Mouse (Mus musculus) layer of hippocampus, adult 11-12 months (tissue): ENCODE data around the gene Retsat.

ENCODE experiments used
- DNase-seq: peaks from one replicate; pipeline ENCODE4 v3.0.0; 2022; ENCODE audit warnings: low spot score

The Retsat gene

GRCm38 (mm10) chr6:72590111-72590510 lies 8.2 kb upstream of the Retsat start:
- no peak for DNase-seq

- DNase-seq: peak; percentile 27
Measured at GRCm38 (mm10) chr6:72593011-72593803, 5.1 kb upstream of the Retsat start.

- DNase-seq: no peak
Measured at GRCm38 (mm10) chr6:72593914-72594313, 4.4 kb upstream of the Retsat start.

GRCm38 (mm10) chr6:72597083-72597874 lies 996 bp upstream of the Retsat start:
- DNase-seq: peak; percentile 43

- DNase-seq: peak; percentile 53
Measured at GRCm38 (mm10) chr6:72598791-72599557, 699 bp downstream of the Retsat start.

- no peak for DNase-seq
Measured at GRCm38 (mm10) chr6:72600216-72600615, 1.9 kb downstream of the Retsat start.

GRCm38 (mm10) chr6:72600771-72601170 lies 2.5 kb downstream of the Retsat start:
- DNase-seq: no peak

GRCm38 (mm10) chr6:72601732-72602131 lies 3.5 kb downstream of the Retsat start:
- DNase-seq: peak; percentile 86

- no peak for DNase-seq
Measured at GRCm38 (mm10) chr6:72604066-72604465, 5.8 kb downstream of the Retsat start.

GRCm38 (mm10) chr6:72607060-72607459 lies 8.8 kb downstream of the Retsat start:
- no peak for DNase-seq

- no peak for DNase-seq
Measured at GRCm38 (mm10) chr6:72607676-72608075, 9.4 kb downstream of the Retsat start.

- no peak for DNase-seq
Measured at GRCm38 (mm10) chr6:72608662-72609184, 10.4 kb downstream of the Retsat start.

GRCm38 (mm10) chr6:72610261-72610660 lies 12.0 kb downstream of the Retsat start:
- DNase-seq: no peak

GRCm38 (mm10) chr6:72615151-72615550 lies 16.9 kb downstream of the Retsat start:
- DNase-seq: no peak

- no peak for DNase-seq
Measured at GRCm38 (mm10) chr6:72615561-72616375, 17.5 kb downstream of the Retsat start.

- peak; percentile 93 for DNase-seq
Measured at GRCm38 (mm10) chr6:72616643-72617288, 18.5 kb downstream of the Retsat start, which contains the start of gene Tgoln1. TSS of gene Tgoln1 (minus strand) at chr6:72617000.

- no peak for DNase-seq
Measured at GRCm38 (mm10) chr6:72619734-72620532, 21.7 kb downstream of the Retsat start.

GRCm38 (mm10) chr6:72620920-72621319 lies 22.6 kb downstream of the Retsat start:
- no peak for DNase-seq

- no peak for DNase-seq
Measured at GRCm38 (mm10) chr6:72622917-72623316, 24.6 kb downstream of the Retsat start.
